Mouse (Mus musculus) midbrain, embryonic 16.5 days (tissue): ENCODE data around the gene Cstf1. TPM values are rescaled to one million over a fixed set of nuclear protein-coding genes. Genes with fewer than 3 reads are reported as not detected.

ENCODE experiments used
- ATAC-seq: fragments of 200-750 bp; cut with Nextera tagmentation; 2 replicates; pipeline ENCODE4 v1.8.0; 2017; ENCODE audit warnings: moderate TSS enrichment
- H3K27ac ChIP-seq: fragments of 300-500 bp; sonication (generic); 2 replicates; pipeline ENCODE4 v1.5.1; 2014; ENCODE audit warnings: mild to moderate bottlenecking, low read length, mixed read lengths
- H3K27me3 ChIP-seq: fragments of 300-500 bp; sonication (generic); 2 replicates; pipeline ENCODE4 v1.6.1; 2014; ENCODE audit warnings: low read depth, low read length, mixed read lengths; ENCODE audit not compliant: control insufficient read depth, insufficient read depth
- H3K36me3 ChIP-seq: fragments of 300-500 bp; sonication (generic); 2 replicates; pipeline ENCODE4 v1.6.1; 2014; ENCODE audit warnings: mild to moderate bottlenecking, low read length, moderate library complexity, mixed read lengths; ENCODE audit not compliant: control insufficient read depth, insufficient read depth
- H3K4me1 ChIP-seq: fragments of 300-500 bp; sonication (generic); 2 replicates; pipeline ENCODE4 v1.6.1; 2014; ENCODE audit warnings: mild to moderate bottlenecking, low read length, mixed read lengths; ENCODE audit not compliant: control insufficient read depth, insufficient read depth
- H3K4me2 ChIP-seq: fragments of 300-500 bp; sonication (generic); 2 replicates; pipeline ENCODE4 v1.6.1; 2014; ENCODE audit warnings: mild to moderate bottlenecking, low read length, mixed read lengths
- H3K4me3 ChIP-seq: fragments of 300-500 bp; sonication (generic); 2 replicates; pipeline ENCODE4 v1.5.1; 2014; ENCODE audit warnings: low read depth, mild to moderate bottlenecking, low read length, moderate library complexity, mixed read lengths
- H3K9ac ChIP-seq: fragments of 300-500 bp; sonication (generic); 2 replicates; pipeline ENCODE4 v1.6.1; 2014; ENCODE audit warnings: low read depth, low read length, mixed read lengths
- H3K9me3 ChIP-seq: fragments of 300-500 bp; sonication (generic); replicated peaks from 2 replicates; pipeline ENCODE4 v1.6.1; 2014; ENCODE audit warnings: mild to moderate bottlenecking, low read length, mixed read lengths; ENCODE audit not compliant: control insufficient read depth, poor library complexity, severe bottlenecking
- WGBS: fragments of 180-500 bp; shearing (Covaris S2); extraction: QIAGEN DNeasy Blood & Tissue Kit; methylation state at CpG from one replicate; pipeline ENCODE4 v1.1.7; 2014; 5-methylcytosine and 5-hydroxymethylcytosine counted together
- polyA plus RNA-seq: library from polyadenylated mRNA; unstranded; fragments of >200 nt; fragmentation: Nextera tagmentation; extraction: Ambion mirVana; gene quantifications from 2 replicates; pipeline ENCODE4 v1.2.1, GENCODE M21; 2015

Gene Cstf1
- polyA plus RNA-seq, 1 experiment from 2014 or later = 23.4 TPM

DNA sequence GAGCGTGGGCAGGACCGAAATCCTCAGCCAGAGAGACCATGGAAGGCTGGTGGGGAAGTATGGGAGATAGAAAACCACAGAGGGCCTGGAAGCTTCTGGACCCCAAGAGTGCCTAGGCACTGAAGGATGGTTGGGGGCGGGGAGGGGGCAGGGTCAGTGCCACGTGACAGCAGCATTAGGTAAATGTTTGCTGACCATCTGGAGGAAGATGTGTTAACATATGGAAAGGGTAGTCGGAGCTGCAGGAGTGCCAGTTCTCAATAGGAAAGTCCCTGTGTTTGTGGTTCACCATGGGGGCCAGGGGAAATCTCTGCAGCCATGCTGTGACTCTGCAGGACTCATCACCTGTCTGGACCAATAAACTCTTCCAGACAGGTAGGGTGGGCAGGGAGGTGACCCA lies 43.4 kb downstream of the Cstf1 start:
- Histone ChIP-seq H3K9me3 (no peaks in the 10 kb centered on the region), H3K9ac (no peak overlapping the region), H3K4me2 (no peak overlapping the region), H3K4me3 (no peak overlapping the region), H3K4me1 (no peaks in the 10 kb centered on the region), H3K36me3 (no peaks in the 10 kb centered on the region), H3K27ac (no peak overlapping the region), H3K27me3 (no peaks in the 10 kb centered on the region)
- no peak for ATAC-seq
- WGBS = 56% methylated on average over 5 of the region's 5 CpGs

DNA sequence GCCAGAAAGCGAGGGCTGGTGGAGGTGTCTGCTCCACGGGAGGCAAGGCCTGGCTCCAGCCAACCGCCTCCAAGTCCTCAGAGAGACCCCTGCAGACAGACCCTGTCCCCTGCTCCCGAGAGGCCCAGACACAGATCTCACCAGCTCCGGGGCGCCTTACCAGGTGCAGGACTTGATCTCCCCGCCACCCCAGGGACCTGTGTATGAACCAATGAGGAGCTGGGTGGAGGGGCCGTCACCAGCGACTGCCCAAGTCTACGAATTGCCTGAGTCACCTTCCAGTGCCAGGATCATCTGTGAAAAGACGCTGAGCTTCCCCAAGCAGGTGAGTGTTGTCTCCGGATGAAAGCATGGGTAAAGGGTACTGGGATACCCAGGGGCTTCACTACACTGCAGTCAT lies 45.7 kb downstream of the Cstf1 start:
- Histone ChIP-seq H3K9ac (no peak overlapping the region), H3K4me3 (no peak overlapping the region), H3K9me3 (no peaks in the 10 kb centered on the region), H3K27ac (no peak overlapping the region), H3K27me3 (no peaks in the 10 kb centered on the region), H3K36me3 (no peaks in the 10 kb centered on the region), H3K4me1 (no peaks in the 10 kb centered on the region), H3K4me2 (no peak overlapping the region)
- ATAC-seq = no peak
- 58% methylated on average over 12 of the region's 12 CpGs for WGBS

DNA sequence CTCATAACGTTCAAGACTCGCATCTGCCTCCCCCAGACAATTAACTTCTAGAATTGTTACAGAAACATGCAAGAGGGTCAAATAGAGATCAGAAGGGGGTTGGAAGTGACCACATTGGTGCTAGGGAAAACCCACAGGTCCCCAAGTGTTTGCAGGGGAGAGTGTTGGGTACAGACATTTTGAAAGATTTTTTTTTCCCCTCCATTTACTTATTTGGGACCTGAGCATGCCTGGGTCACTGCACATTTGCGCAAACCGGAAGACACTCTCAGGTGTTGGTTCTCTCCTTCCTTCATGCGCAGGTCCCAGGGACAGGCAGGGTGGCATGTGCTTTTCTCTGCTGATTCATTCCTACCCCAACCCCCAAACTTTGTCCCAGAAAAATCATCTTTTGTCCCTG lies 46.4 kb downstream of the Cstf1 start:
- no peak overlapping the region for H3K4me3 ChIP-seq
- no peak overlapping the region for H3K9ac ChIP-seq
- no peaks in the 10 kb centered on the region for H3K36me3 ChIP-seq
- no peaks in the 10 kb centered on the region for H3K9me3 ChIP-seq
- H3K4me2 ChIP-seq = no peak overlapping the region
- 87% methylated on average over 5 of the region's 5 CpGs for WGBS
- H3K27ac ChIP-seq = no peak overlapping the region
- no peaks in the 10 kb centered on the region for H3K27me3 ChIP-seq
- no peak for ATAC-seq
- no peaks in the 10 kb centered on the region for H3K4me1 ChIP-seq

DNA sequence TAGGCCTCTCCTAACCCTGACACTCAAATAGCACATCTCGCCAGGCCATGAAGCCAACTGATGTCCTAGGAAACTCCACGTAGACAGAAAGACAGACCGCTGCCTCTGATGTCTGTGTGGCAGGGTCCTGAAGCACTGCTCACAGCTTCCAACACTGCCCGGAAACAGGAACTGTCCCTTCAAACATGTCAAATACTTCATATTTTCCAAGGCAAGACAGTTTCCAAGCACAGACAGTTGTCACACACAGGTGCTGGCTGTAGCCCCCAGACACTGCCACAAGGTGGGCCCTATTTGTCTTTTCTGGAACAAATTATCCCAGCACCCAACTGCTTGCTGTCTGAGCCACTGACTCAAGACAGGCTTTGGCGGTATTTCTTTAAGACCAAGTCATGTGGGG lies 47.7 kb downstream of the Cstf1 start:
- Histone ChIP-seq H3K36me3 (no peaks in the 10 kb centered on the region), H3K27me3 (no peaks in the 10 kb centered on the region), H3K27ac (no peak overlapping the region), H3K9me3 (no peaks in the 10 kb centered on the region), H3K4me1 (no peaks in the 10 kb centered on the region), H3K9ac (no peak overlapping the region), H3K4me3 (no peak overlapping the region), H3K4me2 (no peak overlapping the region)
- WGBS = 86% methylated on average over 5 of the region's 5 CpGs
- ATAC-seq = no peak

DNA sequence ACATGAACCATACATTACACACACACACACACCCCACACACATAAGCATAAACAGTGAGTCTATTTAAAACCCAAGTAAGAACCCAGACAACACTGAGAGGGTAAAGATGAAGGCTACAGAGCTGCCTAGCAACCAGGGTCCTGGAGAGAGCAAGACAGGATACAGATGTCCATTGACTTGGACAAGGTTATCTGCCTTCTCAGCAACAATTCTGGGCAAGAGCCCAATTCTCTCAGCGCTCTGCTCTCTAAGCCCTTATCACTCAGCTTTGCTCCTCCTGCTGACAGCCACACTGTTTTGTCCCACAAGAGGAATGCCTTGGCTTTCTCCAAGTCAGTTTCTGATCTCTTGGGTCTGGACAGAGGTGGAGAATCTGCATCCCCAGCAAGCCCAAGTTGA lies 60.1 kb downstream of the Cstf1 start:
- no peak overlapping the region for H3K4me2 ChIP-seq
- H3K27me3 ChIP-seq = no peaks in the 10 kb centered on the region
- WGBS = 78% methylated on average over 1 of the region's 1 CpGs
- H3K27ac ChIP-seq = no peak overlapping the region
- H3K9me3 ChIP-seq = no peaks in the 10 kb centered on the region
- H3K4me1 ChIP-seq = no peaks in the 10 kb centered on the region
- no peak for ATAC-seq
- H3K36me3 ChIP-seq = no peaks in the 10 kb centered on the region
- H3K4me3 ChIP-seq = no peak overlapping the region
- H3K9ac ChIP-seq = no peak overlapping the region

Other genes with a start within 250 kb of the Cstf1 start
- gene Mc3r, start 122.2 kb upstream of the Cstf1 start, polyA plus RNA-seq = 0.64 and 0.73 TPM in 2 replicates
- gene Fam210b, start 25.1 kb upstream of the Cstf1 start, polyA plus RNA-seq = 21.2 and 24.0 TPM in 2 replicates
- gene Aurka, start 146 bp upstream of the Cstf1 start, polyA plus RNA-seq = 10.4 and 12.5 TPM in 2 replicates
- 0.11 and 0.16 TPM in 2 replicates for gene Cass4, start 23.1 kb downstream of the Cstf1 start, polyA plus RNA-seq
- gene Rtf2, start 69.9 kb downstream of the Cstf1 start, polyA plus RNA-seq = 93.6 and 97.0 TPM in 2 replicates
- 1.6 TPM in 2 replicates for gene Gcnt7, start 87.9 kb downstream of the Cstf1 start, polyA plus RNA-seq
- 0.75 TPM in 1 of 2 replicates, not detected in the other for gene Fam209, start 101.8 kb downstream of the Cstf1 start, polyA plus RNA-seq
- gene Tfap2c, start 178.9 kb downstream of the Cstf1 start, polyA plus RNA-seq = 0.20 and 0.25 TPM in 2 replicates